Mouse (Mus musculus) midbrain, embryonic 15.5 days (tissue): ENCODE data around the gene Nos2. TPM values are rescaled to one million over a fixed set of nuclear protein-coding genes. Genes with fewer than 3 reads are reported as not detected.

Source experiments
- ATAC-seq: fragments of 200-750 bp; cut with Nextera tagmentation; replicated peaks from 2 replicates; pipeline ENCODE4 v1.8.0; 2017; ENCODE audit warnings: moderate TSS enrichment
- H3K27ac ChIP-seq: fragments of 300-500 bp; sonication (generic); 2 replicates; pipeline ENCODE4 v1.5.1; 2015; ENCODE audit warnings: mild to moderate bottlenecking, inconsistent platforms
- H3K27me3 ChIP-seq: fragments of 300-500 bp; sonication (generic); replicated peaks from 2 replicates; pipeline ENCODE4 v1.6.1; 2015; ENCODE audit warnings: inconsistent platforms
- H3K36me3 ChIP-seq: fragments of 300-500 bp; sonication (generic); replicated peaks from 2 replicates; pipeline ENCODE4 v1.6.1; 2015; ENCODE audit warnings: inconsistent platforms
- H3K4me1 ChIP-seq: fragments of 300-500 bp; sonication (generic); 2 replicates; pipeline ENCODE4 v1.6.1; 2015; ENCODE audit warnings: inconsistent platforms
- H3K4me2 ChIP-seq: fragments of 300-500 bp; sonication (generic); 2 replicates; pipeline ENCODE4 v1.6.1; 2015; ENCODE audit warnings: inconsistent platforms, mild to moderate bottlenecking, moderate library complexity
- H3K4me3 ChIP-seq: fragments of 300-500 bp; sonication (generic); 2 replicates; pipeline ENCODE4 v1.5.1; 2015; ENCODE audit warnings: mild to moderate bottlenecking, inconsistent platforms
- H3K9ac ChIP-seq: fragments of 300-500 bp; sonication (generic); 2 replicates; pipeline ENCODE4 v1.6.1; 2015; ENCODE audit warnings: mild to moderate bottlenecking, inconsistent platforms
- H3K9me3 ChIP-seq: fragments of 300-500 bp; sonication (generic); 2 replicates; pipeline ENCODE4 v1.6.1; 2016; ENCODE audit warnings: inconsistent platforms
- WGBS: fragments of 180-500 bp; shearing (Covaris S2); methylation state at CpG from one replicate; pipeline ENCODE4 v1.1.7; 2015; ENCODE audit warnings: mixed read lengths; 5-methylcytosine and 5-hydroxymethylcytosine counted together
- polyA plus RNA-seq: library from polyadenylated mRNA; unstranded; fragments of >200 nt; fragmentation: Nextera tagmentation; extraction: Ambion mirVana; gene quantifications from 2 replicates; pipeline ENCODE4 v1.2.1, GENCODE M21; 2015

The Nos2 gene
- polyA plus RNA-seq, 1 experiment from 2014 or later, result 1.6 TPM

DNA sequence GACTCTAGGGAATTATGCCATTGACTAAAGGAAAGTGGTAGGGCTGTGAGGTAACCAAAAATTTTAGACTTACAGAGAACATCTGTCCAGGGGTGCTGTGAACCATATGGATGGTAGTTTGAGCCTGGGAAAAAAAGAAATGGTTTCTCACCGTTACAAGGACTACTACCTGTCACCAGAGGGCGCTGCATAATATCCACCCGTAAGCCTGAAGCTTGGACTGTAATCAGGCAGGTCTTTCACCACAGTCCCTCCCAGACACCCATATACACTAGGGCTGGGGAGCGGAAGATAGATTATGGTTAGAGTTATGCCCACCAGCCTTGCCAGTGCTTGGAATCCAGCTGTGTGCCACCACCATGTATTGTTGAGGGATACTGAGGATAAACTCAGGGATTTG, 46.8 kb downstream of the Nos2 start:
- 26% methylated on average over 4 of the region's 4 CpGs for WGBS
- Histone ChIP-seq H3K27ac (no peak overlapping the region), H3K4me1 (no peaks in the 10 kb centered on the region), H3K4me2 (no peak overlapping the region), H3K4me3 (no peak overlapping the region), H3K9ac (no peak overlapping the region), H3K27me3 (no peaks in the 10 kb centered on the region), H3K9me3 (no peaks in the 10 kb centered on the region), H3K36me3 (no peaks in the 10 kb centered on the region)
- ATAC-seq, result no peak

DNA sequence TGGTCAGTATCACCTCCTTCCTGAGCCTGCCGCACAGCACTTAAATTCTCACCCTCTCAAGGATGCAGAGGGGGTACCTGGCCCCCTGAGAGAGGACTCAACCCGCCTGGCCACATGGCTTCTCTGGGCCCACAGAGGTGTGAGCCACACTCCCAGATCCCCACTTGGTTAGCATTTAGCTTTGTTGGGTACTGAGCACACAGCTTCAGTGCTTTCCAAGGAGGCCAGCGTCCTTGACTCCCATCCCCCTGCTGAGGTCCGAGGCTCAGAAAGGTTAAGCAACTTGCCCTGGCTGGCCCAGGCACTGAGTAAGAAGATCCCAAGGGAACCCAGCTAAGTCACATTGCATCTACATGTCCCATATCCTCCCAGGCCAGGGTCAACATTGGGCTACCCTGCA, 47.5 kb downstream of the Nos2 start:
- no peaks in the 10 kb centered on the region for H3K27me3 ChIP-seq
- H3K27ac ChIP-seq, result no peak overlapping the region
- no peak for ATAC-seq
- H3K4me1 ChIP-seq, result 0 out of 2 replicates have a peak, but pooled peaks cover 5% of the 10 kb centered on the region
- no peaks in the 10 kb centered on the region for H3K36me3 ChIP-seq
- H3K9me3 ChIP-seq, result no peaks in the 10 kb centered on the region
- WGBS, result 86% methylated on average over 4 of the region's 4 CpGs
- no peak overlapping the region for H3K4me3 ChIP-seq
- H3K9ac ChIP-seq, result no peak overlapping the region
- no peak overlapping the region for H3K4me2 ChIP-seq

DNA sequence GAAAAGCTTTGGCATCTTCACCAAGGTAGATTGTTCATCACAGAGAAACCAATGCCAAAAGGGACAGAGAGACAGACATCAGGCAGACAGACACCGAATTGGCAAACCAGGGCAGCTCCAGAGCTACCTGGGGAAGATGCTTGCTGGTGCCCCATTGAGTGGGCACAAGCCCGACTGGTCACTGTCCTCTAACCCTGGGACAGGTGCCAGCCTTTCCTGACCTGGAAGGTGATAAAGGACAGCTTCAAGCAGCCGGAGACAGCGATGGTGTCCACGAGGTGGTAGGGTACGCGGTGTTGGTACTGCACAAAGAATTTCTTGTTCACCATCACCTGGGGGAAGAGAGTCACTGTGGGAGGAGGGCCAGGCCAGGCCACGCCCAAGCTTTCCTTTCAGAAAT, 50.5 kb downstream of the Nos2 start:
- H3K9ac ChIP-seq, result no peak overlapping the region
- H3K27me3 ChIP-seq, result no peaks in the 10 kb centered on the region
- WGBS, result 84% methylated on average over 8 of the region's 8 CpGs
- H3K4me3 ChIP-seq, result no peak overlapping the region
- H3K36me3 ChIP-seq, result no peaks in the 10 kb centered on the region
- H3K4me1 ChIP-seq, result 0 out of 2 replicates have a peak, but pooled peaks cover 7% of the 10 kb centered on the region
- H3K9me3 ChIP-seq, result no peaks in the 10 kb centered on the region
- H3K4me2 ChIP-seq, result no peak overlapping the region
- H3K27ac ChIP-seq, result no peak overlapping the region
- ATAC-seq, result no peak

GRCm38 (mm10) chr11:78971746-78972145, 51.2 kb downstream of the Nos2 start:
- Histone ChIP-seq H3K9ac (no peak overlapping the region), H3K4me3 (no peak overlapping the region), H3K4me2 (no peak overlapping the region), H3K27me3 (no peaks in the 10 kb centered on the region), H3K4me1 (0 out of 2 replicates have a peak, but pooled peaks cover 7% of the 10 kb centered on the region), H3K9me3 (no peaks in the 10 kb centered on the region), H3K36me3 (no peaks in the 10 kb centered on the region), H3K27ac (no peak overlapping the region)
- 89% methylated on average over 3 of the region's 3 CpGs for WGBS
- no peak for ATAC-seq

DNA sequence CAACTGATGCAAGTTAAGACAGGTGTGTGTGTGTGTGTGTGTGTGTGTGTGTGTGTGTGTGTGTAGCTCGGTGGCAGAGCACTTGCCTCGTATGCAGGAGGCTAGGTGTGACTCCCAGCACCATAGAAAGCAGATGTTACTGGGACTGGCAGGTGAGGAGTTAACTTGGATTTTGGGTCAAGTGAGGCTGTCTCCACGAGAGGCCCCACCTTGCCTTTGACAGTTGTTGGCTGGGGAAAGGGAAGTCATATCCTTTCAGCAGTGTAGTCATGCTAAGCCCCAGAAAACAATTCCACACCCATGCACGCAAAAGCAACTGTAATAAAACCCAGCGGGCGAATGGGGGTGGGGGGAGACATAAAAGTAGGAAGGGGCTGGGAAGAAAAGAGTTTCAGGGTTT, 51.7 kb downstream of the Nos2 start:
- H3K4me3 ChIP-seq, result no peak overlapping the region
- H3K36me3 ChIP-seq, result no peaks in the 10 kb centered on the region
- WGBS, result 60% methylated on average over 6 of the region's 6 CpGs

GRCm38 (mm10) chr11:78972811-78973351, 52.3 kb downstream of the Nos2 start:
- Histone ChIP-seq H3K9me3 (no peaks in the 10 kb centered on the region), H3K27me3 (no peaks in the 10 kb centered on the region), H3K9ac (no peak overlapping the region), H3K4me1 (0 out of 2 replicates have a peak, but pooled peaks cover 7% of the 10 kb centered on the region), H3K36me3 (no peaks in the 10 kb centered on the region), H3K27ac (peak overlapping the region; percentile 21; the same call in 1 of the 2 replicates), H3K4me2 (no peak overlapping the region), H3K4me3 (no peak overlapping the region)
- WGBS, result 58% methylated on average over 8 of the region's 8 CpGs
- ATAC-seq, result no peak

More for the DNA sequence above, 51.7 kb downstream of the Nos2 start:
- no peak overlapping the region for H3K27ac ChIP-seq
- no peak overlapping the region for H3K9ac ChIP-seq
- no peak for ATAC-seq
- H3K27me3 ChIP-seq, result no peaks in the 10 kb centered on the region
- 0 out of 2 replicates have a peak, but pooled peaks cover 7% of the 10 kb centered on the region for H3K4me1 ChIP-seq
- no peak overlapping the region for H3K4me2 ChIP-seq
- H3K9me3 ChIP-seq, result no peaks in the 10 kb centered on the region

- 65% methylated on average over 17 of the region's 17 CpGs for WGBS
- Histone ChIP-seq H3K4me1 (0 out of 2 replicates have a peak, but pooled peaks cover 7% of the 10 kb centered on the region), H3K4me2 (no peak overlapping the region), H3K27ac (peak overlapping the region; percentile 21; the same call in 1 of the 2 replicates), H3K4me3 (no peak overlapping the region), H3K9ac (no peak overlapping the region), H3K36me3 (no peaks in the 10 kb centered on the region), H3K27me3 (no peaks in the 10 kb centered on the region), H3K9me3 (no peaks in the 10 kb centered on the region)
- ATAC-seq, result no peak
These were observed 53.0 kb downstream of the Nos2 start for GRCm38 (mm10) chr11:78973381-78974150.

- Histone ChIP-seq H3K27ac (no peak overlapping the region), H3K4me1 (0 out of 2 replicates have a peak, but pooled peaks cover 7% of the 10 kb centered on the region), H3K36me3 (no peaks in the 10 kb centered on the region), H3K9me3 (no peaks in the 10 kb centered on the region), H3K27me3 (no peaks in the 10 kb centered on the region), H3K9ac (no peak overlapping the region), H3K4me2 (no peak overlapping the region), H3K4me3 (no peak overlapping the region)
- WGBS, result 78% methylated on average over 8 of the region's 8 CpGs
- ATAC-seq, result no peak
These were observed 56.3 kb downstream of the Nos2 start for GRCm38 (mm10) chr11:78976731-78977510.

DNA sequence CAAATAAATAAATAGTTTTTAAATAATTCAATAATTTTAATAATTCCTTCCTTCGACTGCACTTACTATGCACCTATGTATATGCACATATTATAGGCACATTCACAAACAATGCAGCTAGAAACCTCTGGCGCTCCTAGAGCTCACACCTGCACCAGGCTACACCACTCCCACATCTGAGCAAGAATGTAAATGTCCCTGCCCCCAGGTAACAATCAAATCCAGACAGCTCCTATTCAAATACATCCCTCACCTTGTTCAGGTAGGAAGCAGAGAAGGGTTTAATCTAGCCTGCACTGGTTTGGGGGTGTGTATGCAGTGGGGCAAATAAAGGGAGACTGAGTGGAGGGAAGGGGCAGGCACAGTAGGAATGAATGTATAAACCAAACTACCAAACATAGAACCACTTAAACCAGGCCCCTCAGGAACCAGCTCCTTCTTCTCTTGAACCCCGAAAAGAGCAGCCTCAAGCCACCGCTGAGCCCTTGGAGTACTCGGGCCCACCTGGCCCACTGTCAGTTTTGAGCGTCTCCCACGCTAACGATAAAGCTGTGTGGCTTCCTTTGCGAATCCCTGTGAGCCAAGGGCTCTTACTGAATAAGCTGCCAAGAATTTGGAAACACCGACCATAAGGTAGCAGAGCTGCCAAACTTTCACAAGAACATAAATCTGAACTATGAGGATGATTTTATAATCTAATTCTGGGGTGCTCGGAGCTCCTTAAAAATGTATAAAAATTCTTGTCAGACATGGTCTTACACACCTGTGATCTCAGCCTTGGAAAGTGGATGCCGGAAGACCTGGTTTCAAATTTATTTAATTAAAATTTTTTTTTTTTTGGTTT, 57.8 kb downstream of the Nos2 start:
- Histone ChIP-seq H3K36me3 (no peaks in the 10 kb centered on the region), H3K9me3 (no peaks in the 10 kb centered on the region)
- WGBS, result 88% methylated on average over 12 of the region's 12 CpGs

DNA sequence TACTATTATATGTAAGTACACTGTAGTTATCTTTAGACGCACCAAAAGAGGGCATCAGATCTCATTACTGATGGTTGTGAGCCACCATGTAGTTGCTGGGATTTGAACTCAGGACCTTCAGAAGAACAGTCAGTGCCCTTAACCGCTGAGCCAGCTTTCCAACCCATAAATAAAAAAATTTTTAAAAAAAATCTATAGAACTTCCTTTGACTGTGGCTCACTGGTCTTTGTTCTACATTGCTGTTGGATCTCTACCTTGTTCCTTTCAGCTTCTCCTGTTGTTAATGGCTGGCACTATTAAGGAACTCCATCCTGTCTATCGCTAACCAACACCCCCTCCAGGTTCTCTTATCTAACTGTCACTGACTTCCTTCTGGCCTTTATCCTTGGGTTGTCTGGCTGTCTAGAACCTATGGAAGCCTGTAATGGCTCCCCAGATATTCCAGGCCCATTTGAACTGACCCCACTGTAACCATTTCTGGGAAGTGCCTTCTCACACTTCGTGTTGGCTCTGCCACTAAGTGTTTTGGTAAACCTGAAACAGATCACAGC, 59.6 kb downstream of the Nos2 start:
- Histone ChIP-seq H3K27ac (no peak overlapping the region), H3K4me3 (no peak overlapping the region), H3K9me3 (no peaks in the 10 kb centered on the region), H3K27me3 (no peaks in the 10 kb centered on the region), H3K4me1 (no peaks in the 10 kb centered on the region), H3K4me2 (no peak overlapping the region), H3K36me3 (no peaks in the 10 kb centered on the region), H3K9ac (no peak overlapping the region)
- ATAC-seq, result no peak
- 82% methylated on average over 4 of the region's 4 CpGs for WGBS

More for the DNA sequence above, 57.8 kb downstream of the Nos2 start:
- H3K27ac ChIP-seq, result no peak overlapping the region
- ATAC-seq, result no peak
- H3K9ac ChIP-seq, result no peak overlapping the region
- no peaks in the 10 kb centered on the region for H3K4me1 ChIP-seq
- H3K4me3 ChIP-seq, result no peak overlapping the region
- H3K4me2 ChIP-seq, result no peak overlapping the region
- H3K27me3 ChIP-seq, result no peaks in the 10 kb centered on the region

DNA sequence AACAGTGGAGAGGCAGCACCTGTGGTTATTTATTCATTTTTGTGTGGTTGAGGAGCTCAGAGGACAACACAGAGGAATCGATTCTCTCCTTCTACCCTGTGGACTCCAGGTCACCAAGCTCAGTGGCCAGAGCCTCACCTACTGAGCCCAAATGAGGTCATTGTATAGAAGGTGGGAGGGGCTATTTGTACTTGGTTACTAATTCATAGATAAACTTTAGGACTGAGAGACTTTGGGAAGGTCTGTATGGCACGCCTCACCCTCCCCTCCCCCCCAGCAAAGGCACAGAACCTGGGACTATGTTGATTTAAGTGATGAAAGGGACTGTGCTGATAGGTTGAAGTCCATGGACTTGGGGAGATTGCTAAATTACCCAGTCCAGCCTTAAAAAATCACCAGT, 61.5 kb downstream of the Nos2 start:
- no peak overlapping the region for H3K4me2 ChIP-seq
- H3K9ac ChIP-seq, result no peak overlapping the region
- H3K4me1 ChIP-seq, result no peaks in the 10 kb centered on the region
- no peak for ATAC-seq
- no peaks in the 10 kb centered on the region for H3K36me3 ChIP-seq
- no peak overlapping the region for H3K27ac ChIP-seq
- WGBS, result 87% methylated on average over 2 of the region's 2 CpGs
- no peak overlapping the region for H3K4me3 ChIP-seq
- H3K27me3 ChIP-seq, result no peaks in the 10 kb centered on the region
- H3K9me3 ChIP-seq, result no peaks in the 10 kb centered on the region
